Mouse (Mus musculus): Measurements from ENCODE around the gene Tmem176a.

- no peak for TF ChIP-seq CTCF (IDR thresholded peaks at IDR 0.05)
- no peak for TF ChIP-seq POLR2A (IDR thresholded peaks at IDR 0.05; ENCODE audit: insufficient read depth, low read depth, low read length)
- TF ChIP-seq EP300 (IDR thresholded peaks at IDR 0.05; ENCODE audit: insufficient read depth, low read depth, low read length), result no peak
These were observed 31.1 kb upstream of the Tmem176a start for GRCm38 (mm10) chr6:48809494-48810219.
